Mouse (Mus musculus) liver, embryonic 15.5 days (tissue): ENCODE results near the gene Fhl4. TPM values are rescaled to one million over a fixed set of nuclear protein-coding genes. Genes with fewer than 3 reads are reported as not detected.
A peak's percentile ranks its signal among the peaks of the same experiment; 100 is the strongest.

Experiments used
- ATAC-seq: fragments of 200-750 bp; cut with Nextera tagmentation; 2 replicates; pipeline ENCODE4 v1.8.0; 2017; ENCODE audit warnings: moderate number of reproducible peaks, mild to moderate bottlenecking, moderate library complexity; ENCODE audit not compliant: insufficient read depth
- H3K27ac ChIP-seq: fragments of 300-500 bp; sonication (generic); replicated peaks from 2 replicates; pipeline ENCODE4 v1.5.1; 2015; ENCODE audit warnings: mild to moderate bottlenecking, inconsistent platforms
- H3K27me3 ChIP-seq: fragments of 300-500 bp; sonication (generic); 2 replicates; pipeline ENCODE4 v1.6.1; 2015; ENCODE audit warnings: mild to moderate bottlenecking, inconsistent platforms
- H3K36me3 ChIP-seq: fragments of 300-500 bp; sonication (generic); replicated peaks from 2 replicates; pipeline ENCODE4 v1.6.1; 2015; ENCODE audit warnings: moderate library complexity, mild to moderate bottlenecking, inconsistent platforms
- H3K4me1 ChIP-seq: fragments of 300-500 bp; sonication (generic); replicated peaks from 2 replicates; pipeline ENCODE4 v1.6.1; 2015; ENCODE audit warnings: inconsistent platforms
- H3K4me2 ChIP-seq: fragments of 300-500 bp; sonication (generic); 2 replicates; pipeline ENCODE4 v1.6.1; 2015; ENCODE audit warnings: moderate library complexity, mild to moderate bottlenecking, inconsistent platforms
- H3K4me3 ChIP-seq: fragments of 300-500 bp; sonication (generic); replicated peaks from 2 replicates; pipeline ENCODE4 v1.5.1; 2015; ENCODE audit warnings: mild to moderate bottlenecking, inconsistent platforms
- H3K9ac ChIP-seq: fragments of 300-500 bp; sonication (generic); 2 replicates; pipeline ENCODE4 v1.6.1; 2015; ENCODE audit warnings: moderate library complexity, mild to moderate bottlenecking, inconsistent platforms
- H3K9me3 ChIP-seq: fragments of 300-500 bp; sonication (generic); replicated peaks from 2 replicates; pipeline ENCODE4 v1.6.1; 2016; ENCODE audit warnings: inconsistent platforms
- WGBS: fragments of 180-500 bp; shearing (Covaris S2); methylation state at CpG from one replicate; pipeline ENCODE4 v1.1.7; 2015; ENCODE audit warnings: mixed read lengths; ENCODE audit not compliant: insufficient replicate concordance; 5-methylcytosine and 5-hydroxymethylcytosine counted together
- polyA plus RNA-seq: library from polyadenylated mRNA; unstranded; fragments of >200 nt; fragmentation: Nextera tagmentation; extraction: Ambion mirVana; gene quantifications from 2 replicates; pipeline ENCODE4 v1.2.1, GENCODE M21; 2015

Fhl4 gene
- 0.22 and 0.39 TPM in 2 replicates for polyA plus RNA-seq

- H3K36me3 ChIP-seq = no peaks in the 10 kb centered on the region
- H3K9me3 ChIP-seq = no peaks in the 10 kb centered on the region
- peak; percentile 93 for ATAC-seq
- H3K27me3 ChIP-seq = no peaks in the 10 kb centered on the region
- peak within 1 kb of the TSS; percentile 93 for H3K9ac ChIP-seq
- H3K4me3 ChIP-seq = peak within 1 kb of the TSS; percentile 91
- H3K4me2 ChIP-seq = peak within 1 kb of the TSS; percentile 93
- H3K27ac ChIP-seq = peak within 1 kb of the TSS; percentile 90
- under 1% methylated on average over 93 of the region's 96 CpGs for WGBS
- peaks cover 29% of the 10 kb centered on the region for H3K4me1 ChIP-seq
Observed at GRCm38 (mm10) chr10:85102247-85103084, at the start of gene Fhl4, which contains the start of gene Tmem263. TSS of gene Fhl4 (minus strand) at chr10:85102495. TSS of gene Tmem263 (plus strand) at chr10:85102627.

GRCm38 (mm10) chr10:85149226-85149625 lies 46.9 kb upstream of the Fhl4 start:
- no peak for ATAC-seq
- no peak overlapping the region for H3K4me3 ChIP-seq
- H3K27ac ChIP-seq = no peak overlapping the region
- no peak overlapping the region for H3K4me2 ChIP-seq
- H3K4me1 ChIP-seq = no peaks in the 10 kb centered on the region
- H3K27me3 ChIP-seq = no peaks in the 10 kb centered on the region
- H3K9me3 ChIP-seq = no peaks in the 10 kb centered on the region
- 67% methylated on average over 5 of the region's 5 CpGs for WGBS
- H3K9ac ChIP-seq = no peak overlapping the region
- peaks cover 11% of the 10 kb centered on the region for H3K36me3 ChIP-seq

GRCm38 (mm10) chr10:85146282-85146681 lies 44.0 kb upstream of the Fhl4 start:
- Histone ChIP-seq H3K4me2 (no peak overlapping the region), H3K4me1 (no peaks in the 10 kb centered on the region), H3K9me3 (no peaks in the 10 kb centered on the region), H3K9ac (no peak overlapping the region), H3K36me3 (peaks cover 11% of the 10 kb centered on the region), H3K4me3 (no peak overlapping the region), H3K27me3 (no peaks in the 10 kb centered on the region), H3K27ac (no peak overlapping the region)
- no peak for ATAC-seq
- WGBS = 78% methylated on average over 14 of the region's 14 CpGs

- Histone ChIP-seq H3K9me3 (no peaks in the 10 kb centered on the region), H3K9ac (no peak overlapping the region), H3K4me3 (no peak overlapping the region), H3K4me1 (no peaks in the 10 kb centered on the region), H3K4me2 (no peak overlapping the region), H3K27me3 (no peaks in the 10 kb centered on the region), H3K27ac (no peak overlapping the region), H3K36me3 (0 out of 2 replicates have a peak, but pooled peaks cover 7% of the 10 kb centered on the region)
- no peak for ATAC-seq
- 70% methylated on average over 9 of the region's 9 CpGs for WGBS
Observed at GRCm38 (mm10) chr10:85141465-85141864, 39.2 kb upstream of the Fhl4 start.

- no peaks in the 10 kb centered on the region for H3K27me3 ChIP-seq
- no peak overlapping the region for H3K27ac ChIP-seq
- 70% methylated on average over 6 of the region's 6 CpGs for WGBS
- H3K4me1 ChIP-seq = no peaks in the 10 kb centered on the region
- H3K36me3 ChIP-seq = peaks cover 7% of the 10 kb centered on the region; the same call in 1 of the 2 replicates
- H3K4me3 ChIP-seq = no peak overlapping the region
- no peak overlapping the region for H3K4me2 ChIP-seq
- no peak for ATAC-seq
- no peak overlapping the region for H3K9ac ChIP-seq
- H3K9me3 ChIP-seq = no peaks in the 10 kb centered on the region
Observed at GRCm38 (mm10) chr10:85136573-85136972, 34.3 kb upstream of the Fhl4 start.

- Histone ChIP-seq H3K9me3 (no peaks in the 10 kb centered on the region), H3K27me3 (no peaks in the 10 kb centered on the region), H3K4me3 (peak overlapping the region; percentile 66), H3K27ac (no peak overlapping the region), H3K4me1 (peaks cover 17% of the 10 kb centered on the region), H3K9ac (peak overlapping the region; percentile 66), H3K36me3 (peaks cover 7% of the 10 kb centered on the region; the same call in 1 of the 2 replicates), H3K4me2 (peak overlapping the region; percentile 77)
- peak; percentile 15 for ATAC-seq
- WGBS = 10% methylated on average over 7 of the region's 7 CpGs
Observed at GRCm38 (mm10) chr10:85128453-85128852, 26.2 kb upstream of the Fhl4 start.

GRCm38 (mm10) chr10:85127395-85128287 lies 25.3 kb upstream of the Fhl4 start, which contains the start of gene Mterf2:
TSS of gene Mterf2 (minus strand) at chr10:85128027.
- no peaks in the 10 kb centered on the region for H3K27me3 ChIP-seq
- H3K9ac ChIP-seq = peak within 1 kb of the TSS; percentile 66
- WGBS = 7% methylated on average over 20 of the region's 20 CpGs
- no peaks in the 10 kb centered on the region for H3K9me3 ChIP-seq
- H3K4me2 ChIP-seq = peak within 1 kb of the TSS; percentile 77
- H3K4me1 ChIP-seq = peaks cover 17% of the 10 kb centered on the region
- peaks cover 3% of the 10 kb centered on the region; the same call in 1 of the 2 replicates for H3K36me3 ChIP-seq
- H3K4me3 ChIP-seq = peak within 1 kb of the TSS; percentile 66
- ATAC-seq = peak; percentile 99
- no peak within 1 kb of the TSS for H3K27ac ChIP-seq

- no peak overlapping the region for H3K27ac ChIP-seq
- peaks cover 17% of the 10 kb centered on the region for H3K4me1 ChIP-seq
- no peak overlapping the region for H3K4me2 ChIP-seq
- WGBS = 72% methylated on average over 13 of the region's 13 CpGs
- no peak overlapping the region for H3K4me3 ChIP-seq
- no peaks in the 10 kb centered on the region for H3K9me3 ChIP-seq
- H3K27me3 ChIP-seq = no peaks in the 10 kb centered on the region
- H3K36me3 ChIP-seq = peaks cover 15% of the 10 kb centered on the region
- no peak overlapping the region for H3K9ac ChIP-seq
- ATAC-seq = no peak
Observed at GRCm38 (mm10) chr10:85125184-85125583, 22.9 kb upstream of the Fhl4 start.

- 81% methylated on average over 4 of the region's 4 CpGs for WGBS
Observed at GRCm38 (mm10) chr10:85114409-85114808, 12.1 kb upstream of the Fhl4 start.

GRCm38 (mm10) chr10:85103085-85103885 lies 990 bp upstream of the Fhl4 start:
- peak overlapping the region; percentile 93 for H3K4me2 ChIP-seq
- H3K9ac ChIP-seq = peak overlapping the region; percentile 93
- peak overlapping the region; percentile 91 for H3K4me3 ChIP-seq
- peak; percentile 4; the same call in 1 of the 2 replicates for ATAC-seq
- H3K4me1 ChIP-seq = peaks cover 29% of the 10 kb centered on the region
- H3K36me3 ChIP-seq = no peaks in the 10 kb centered on the region
- no peaks in the 10 kb centered on the region for H3K27me3 ChIP-seq
- WGBS = under 1% methylated on average over 34 of the region's 34 CpGs
- peak overlapping the region; percentile 90 for H3K27ac ChIP-seq
- no peaks in the 10 kb centered on the region for H3K9me3 ChIP-seq

More at GRCm38 (mm10) chr10:85114409-85114808, 12.1 kb upstream of the Fhl4 start:
- no peak overlapping the region for H3K27ac ChIP-seq
- H3K27me3 ChIP-seq = no peaks in the 10 kb centered on the region
- no peak overlapping the region for H3K9ac ChIP-seq
- no peaks in the 10 kb centered on the region for H3K9me3 ChIP-seq
- H3K4me1 ChIP-seq = no peaks in the 10 kb centered on the region
- H3K36me3 ChIP-seq = peaks cover 20% of the 10 kb centered on the region; the same call in 1 of the 2 replicates
- H3K4me2 ChIP-seq = no peak overlapping the region
- ATAC-seq = no peak
- H3K4me3 ChIP-seq = no peak overlapping the region
